Mouse (Mus musculus): Measurements from ENCODE around the gene Gm11487.
"Not testable (repeated sequence)": the region's sequence is repeated elsewhere in the genome, so short reads cannot be mapped to it uniquely, and the experiment has no call there.

Gene Gm11487

DNA sequence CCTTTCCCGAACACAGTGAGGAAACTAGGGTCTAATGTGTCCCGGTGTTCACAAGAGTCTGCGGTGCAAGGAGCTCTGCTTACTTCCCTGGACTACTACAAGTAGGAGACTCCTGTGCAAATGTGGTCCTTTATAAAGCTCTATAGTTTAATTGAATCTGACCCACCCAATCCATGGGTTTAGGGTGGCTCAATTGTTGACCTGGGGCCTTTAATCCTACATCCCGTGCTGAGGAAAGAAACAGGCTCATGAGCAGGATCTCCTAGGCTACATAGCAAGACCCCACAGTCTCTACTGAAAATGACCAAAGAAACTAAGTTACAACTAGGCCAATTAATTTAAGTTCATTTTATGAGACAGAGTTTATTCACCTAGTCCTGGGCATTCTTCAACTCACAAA lies at the start of gene Gm11487:
Gene Gm11487 (minus strand): TSS at position 101 of the 400 bp plus-strand sequence.
- DNase-seq (ENCODE audit: low read depth, low spot score), result not testable (repeated sequence)

DNA sequence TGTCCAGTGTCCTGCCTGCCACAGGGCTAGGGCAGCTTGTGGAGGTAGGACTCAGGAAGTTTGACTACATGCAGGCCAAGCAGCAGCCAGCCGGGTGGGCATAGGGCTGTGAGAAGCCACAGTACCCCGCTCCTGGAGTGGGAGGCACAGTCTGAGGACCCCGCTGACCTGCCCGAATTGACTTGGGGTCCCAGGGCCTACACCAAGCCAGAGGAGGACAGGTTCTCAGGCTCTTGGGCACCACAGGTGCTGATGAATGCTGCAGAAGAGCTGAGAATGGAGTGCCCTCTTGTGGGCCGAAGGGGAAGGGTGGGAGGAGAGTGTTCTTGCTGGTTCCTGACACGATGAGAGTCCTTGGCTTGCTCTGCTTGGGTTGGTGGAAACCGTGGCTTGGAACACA lies 39.8 kb upstream of the Gm11487 start:
- peak; percentile 54 for DNase-seq (ENCODE audit: low read depth, low spot score)

DNA sequence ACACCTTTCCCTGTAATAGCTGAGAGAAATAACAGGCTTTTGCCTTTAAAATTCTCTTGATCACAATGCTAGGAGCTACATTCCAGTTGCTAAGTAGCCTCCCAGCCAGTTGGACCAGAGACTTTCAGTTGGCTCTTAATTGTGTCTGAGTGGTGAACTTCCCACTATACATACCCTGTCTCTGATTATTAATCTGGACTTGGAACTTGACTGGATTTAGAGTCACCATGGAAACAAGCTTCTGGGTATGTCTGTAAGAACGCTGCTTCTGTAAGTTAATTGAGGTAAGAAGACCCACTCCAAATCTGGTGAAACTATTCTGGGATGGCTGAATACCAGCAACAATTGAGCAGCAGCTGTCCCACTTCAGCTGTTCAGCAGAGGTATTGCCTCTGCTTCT lies 37.7 kb upstream of the Gm11487 start:
- no peak for DNase-seq (ENCODE audit: low read depth, low spot score)

DNA sequence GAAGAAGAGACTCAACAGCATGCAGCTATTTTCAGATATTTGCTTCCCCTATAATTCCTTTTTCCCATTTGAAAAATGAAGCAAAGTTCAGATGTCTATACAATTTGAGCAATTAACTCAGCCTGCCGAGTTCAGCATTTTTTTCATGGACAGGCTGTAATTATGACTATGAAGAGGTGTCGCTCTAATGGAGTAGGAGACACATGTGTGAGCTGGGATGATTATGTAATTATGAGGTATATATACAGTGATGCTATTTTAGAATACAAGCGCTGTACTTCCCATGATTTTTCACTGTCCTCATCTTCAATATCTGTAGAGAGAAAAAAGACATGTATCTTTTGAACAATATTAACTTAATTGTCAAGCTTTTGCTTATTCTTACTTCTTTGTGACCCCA lies 21.0 kb upstream of the Gm11487 start:
- no peak for DNase-seq (ENCODE audit: low read depth, low spot score)

DNA sequence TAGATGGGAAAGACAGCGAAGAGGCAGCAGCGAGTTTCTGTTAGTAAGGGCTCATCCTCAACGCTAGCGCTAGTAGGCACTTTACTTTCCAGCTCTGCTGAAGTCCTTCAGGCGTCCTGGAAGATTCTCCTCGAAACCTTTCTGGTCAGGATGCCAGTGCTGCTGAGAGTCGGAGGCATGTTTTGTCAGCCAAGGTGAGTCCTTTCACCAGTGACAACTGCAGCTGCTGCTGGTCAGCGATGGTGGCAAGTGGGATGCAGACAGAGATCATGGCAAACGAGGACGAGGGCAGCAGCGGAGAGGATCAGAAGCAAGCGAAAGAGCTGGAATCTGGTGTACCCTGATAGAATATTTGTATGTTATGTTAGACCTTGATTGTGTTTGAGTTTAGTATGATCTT lies 18.2 kb upstream of the Gm11487 start:
- no peak for DNase-seq (ENCODE audit: low read depth, low spot score)

DNA sequence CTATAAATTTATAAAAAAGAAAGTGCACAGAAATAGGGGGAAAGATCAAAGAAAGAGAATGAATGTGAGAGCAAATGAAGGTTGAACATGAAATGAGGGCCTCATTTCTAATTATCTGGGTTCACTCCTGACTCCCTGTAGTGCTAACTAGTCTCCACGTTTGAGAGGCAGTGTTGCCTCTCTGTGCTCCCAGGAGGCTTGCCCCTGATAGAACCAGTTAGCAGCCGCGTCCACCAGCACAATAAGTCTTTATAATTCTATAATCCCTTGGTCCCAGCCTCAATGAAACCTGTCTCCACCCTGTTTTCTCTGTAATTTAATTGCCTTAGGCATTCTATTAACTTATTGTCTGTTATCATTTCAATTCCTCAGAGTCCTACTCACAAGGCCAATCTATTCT lies 38.3 kb downstream of the Gm11487 start:
- no peak for DNase-seq (ENCODE audit: low read depth, low spot score)
